Mouse (Mus musculus) midbrain, embryonic 14.5 days (tissue): ENCODE data around the gene Pik3c2b. TPM values are rescaled to one million over a fixed set of nuclear protein-coding genes. Genes with fewer than 3 reads are reported as not detected.

ENCODE experiments used
- ATAC-seq: fragments of 200-750 bp; cut with Nextera tagmentation; 2 replicates; pipeline ENCODE4 v1.8.0; 2017; ENCODE audit warnings: moderate number of reproducible peaks, moderate library complexity; ENCODE audit not compliant: low FRiP score, low TSS enrichment
- DNase-seq: peaks from one replicate; pipeline ENCODE4 v3.0.0-alpha.2; 2015
- H3K27ac ChIP-seq: fragments of 300-500 bp; sonication (generic); replicated peaks from 2 replicates; pipeline ENCODE4 v1.5.1; 2014; ENCODE audit warnings: mild to moderate bottlenecking, low read depth, low read length, moderate library complexity
- H3K27me3 ChIP-seq: fragments of 300-500 bp; sonication (generic); 2 replicates; pipeline ENCODE4 v1.6.1; 2014; ENCODE audit warnings: low read length, control low read depth, mixed read lengths; ENCODE audit not compliant: control insufficient read depth, insufficient read depth
- H3K36me3 ChIP-seq: fragments of 300-500 bp; sonication (generic); 2 replicates; pipeline ENCODE4 v1.6.1; 2014; ENCODE audit warnings: low read length, control low read depth; ENCODE audit not compliant: control insufficient read depth, insufficient read depth
- H3K4me1 ChIP-seq: fragments of 300-500 bp; sonication (generic); 2 replicates; pipeline ENCODE4 v1.6.1; 2014; ENCODE audit warnings: mild to moderate bottlenecking, antibody characterized with exemption, low read length, control low read depth; ENCODE audit not compliant: control insufficient read depth, insufficient read depth
- H3K4me2 ChIP-seq: fragments of 300-500 bp; sonication (generic); 2 replicates; pipeline ENCODE4 v1.6.1; 2014; ENCODE audit warnings: mild to moderate bottlenecking, low read length, moderate library complexity
- H3K4me3 ChIP-seq: fragments of 300-500 bp; sonication (generic); replicated peaks from 2 replicates; pipeline ENCODE4 v1.5.1; 2014; ENCODE audit warnings: low read depth, low read length
- H3K9ac ChIP-seq: fragments of 300-500 bp; sonication (generic); replicated peaks from 2 replicates; pipeline ENCODE4 v1.6.1; 2014; ENCODE audit warnings: mild to moderate bottlenecking, low read length, moderate library complexity
- H3K9me3 ChIP-seq: fragments of 300-500 bp; sonication (generic); 2 replicates; pipeline ENCODE4 v1.6.1; 2016; ENCODE audit warnings: low read length, control low read depth, mixed read lengths; ENCODE audit not compliant: control insufficient read depth
- WGBS: fragments of 180-500 bp; shearing (Covaris S2); extraction: QIAGEN DNeasy Blood & Tissue Kit; methylation state at CpG from one replicate; pipeline ENCODE4 v1.1.7; 2014; 5-methylcytosine and 5-hydroxymethylcytosine counted together
- polyA plus RNA-seq: library from polyadenylated mRNA; unstranded; fragments of >200 nt; fragmentation: Nextera tagmentation; extraction: Ambion mirVana; gene quantifications from 2 replicates; pipeline ENCODE4 v1.2.1, GENCODE M21; 2014

Pik3c2b gene
- polyA plus RNA-seq, 1 experiment from 2014 or later = 17.0 TPM

GRCm38 (mm10) chr1:133071666-133072381, 26.4 kb downstream of the Pik3c2b start:
- ATAC-seq = no peak

GRCm38 (mm10) chr1:133073327-133073856, 27.9 kb downstream of the Pik3c2b start:
- H3K27ac ChIP-seq = no peak overlapping the region
- H3K27me3 ChIP-seq = no peaks in the 10 kb centered on the region
- no peaks in the 10 kb centered on the region for H3K4me1 ChIP-seq
- H3K9me3 ChIP-seq = no peaks in the 10 kb centered on the region
- no peak overlapping the region for H3K4me3 ChIP-seq
- peaks cover 67% of the 10 kb centered on the region for H3K36me3 ChIP-seq
- H3K4me2 ChIP-seq = no peak overlapping the region
- DNase-seq (no peak), ATAC-seq (no peak)
- no peak overlapping the region for H3K9ac ChIP-seq
- WGBS = 63% methylated on average over 9 of the region's 9 CpGs

More at GRCm38 (mm10) chr1:133071666-133072381, 26.4 kb downstream of the Pik3c2b start:
- 65% methylated on average over 16 of the region's 16 CpGs for WGBS
- Histone ChIP-seq H3K9ac (no peak overlapping the region), H3K36me3 (peaks cover 67% of the 10 kb centered on the region), H3K27me3 (no peaks in the 10 kb centered on the region), H3K4me2 (no peak overlapping the region), H3K4me3 (no peak overlapping the region), H3K27ac (0 out of 2 replicates have a peak overlapping the region, but pooled peaks have one; percentile 2), H3K9me3 (no peaks in the 10 kb centered on the region), H3K4me1 (no peaks in the 10 kb centered on the region)
- no peak for DNase-seq

GRCm38 (mm10) chr1:133074541-133074940, 29.1 kb downstream of the Pik3c2b start:
- no peak overlapping the region for H3K4me2 ChIP-seq
- H3K9ac ChIP-seq = no peak overlapping the region
- no peak overlapping the region for H3K27ac ChIP-seq
- H3K4me1 ChIP-seq = peaks cover 2% of the 10 kb centered on the region; the same call in 1 of the 2 replicates
- H3K4me3 ChIP-seq = no peak overlapping the region
- peaks cover 56% of the 10 kb centered on the region for H3K36me3 ChIP-seq
- H3K9me3 ChIP-seq = no peaks in the 10 kb centered on the region
- H3K27me3 ChIP-seq = no peaks in the 10 kb centered on the region
- WGBS = 97% methylated on average over 13 of the region's 13 CpGs
- DNase-seq = no peak
- ATAC-seq = no peak

GRCm38 (mm10) chr1:133075651-133076400, 30.4 kb downstream of the Pik3c2b start:
- Histone ChIP-seq H3K4me3 (no peak overlapping the region), H3K9ac (no peak overlapping the region), H3K4me2 (no peak overlapping the region), H3K27ac (no peak overlapping the region), H3K36me3 (peaks cover 57% of the 10 kb centered on the region), H3K9me3 (no peaks in the 10 kb centered on the region), H3K27me3 (no peaks in the 10 kb centered on the region), H3K4me1 (peaks cover 14% of the 10 kb centered on the region)
- no peak for ATAC-seq
- no peak for DNase-seq
- whole genome bisulfite sequencing = 85% methylated on average over 6 of the region's 6 CpGs

- Histone ChIP-seq H3K4me1 (peaks cover 16% of the 10 kb centered on the region), H3K27me3 (no peaks in the 10 kb centered on the region)
- peak; percentile 18; the same call in 1 of the 2 replicates for ATAC-seq
Observed at GRCm38 (mm10) chr1:133076681-133077514, 31.4 kb downstream of the Pik3c2b start.

GRCm38 (mm10) chr1:133077606-133078337, 32.3 kb downstream of the Pik3c2b start:
- no peak for ATAC-seq
- Histone ChIP-seq H3K9me3 (no peaks in the 10 kb centered on the region), H3K27ac (peak overlapping the region; percentile 55; the same call in 1 of the 2 replicates), H3K36me3 (peaks cover 58% of the 10 kb centered on the region), H3K27me3 (no peaks in the 10 kb centered on the region), H3K4me3 (no peak overlapping the region), H3K9ac (no peak overlapping the region), H3K4me1 (peaks cover 16% of the 10 kb centered on the region), H3K4me2 (no peak overlapping the region)
- 49% methylated on average over 12 of the region's 12 CpGs for WGBS
- DNase-seq = no peak

More at GRCm38 (mm10) chr1:133076681-133077514, 31.4 kb downstream of the Pik3c2b start:
- no peak overlapping the region for H3K9ac ChIP-seq
- peak; percentile 49 for DNase-seq
- H3K4me2 ChIP-seq = no peak overlapping the region
- peak overlapping the region; percentile 55 for H3K27ac ChIP-seq
- peaks cover 57% of the 10 kb centered on the region for H3K36me3 ChIP-seq
- H3K4me3 ChIP-seq = no peak overlapping the region
- 27% methylated on average over 20 of the region's 20 CpGs for WGBS
- no peaks in the 10 kb centered on the region for H3K9me3 ChIP-seq

- H3K36me3 ChIP-seq = peaks cover 62% of the 10 kb centered on the region
- WGBS = 44% methylated on average over 1 of the region's 1 CpGs
- no peak overlapping the region for H3K4me3 ChIP-seq
- H3K9ac ChIP-seq = no peak overlapping the region
- H3K27me3 ChIP-seq = no peaks in the 10 kb centered on the region
- H3K4me1 ChIP-seq = peaks cover 16% of the 10 kb centered on the region
- H3K4me2 ChIP-seq = no peak overlapping the region
- DNase-seq (no peak), ATAC-seq (no peak)
- no peaks in the 10 kb centered on the region for H3K9me3 ChIP-seq
- H3K27ac ChIP-seq = no peak overlapping the region
Observed at GRCm38 (mm10) chr1:133078338-133078727, 32.9 kb downstream of the Pik3c2b start.
